Mouse (Mus musculus): Measurements from ENCODE around the gene Olfr98.

DNA sequence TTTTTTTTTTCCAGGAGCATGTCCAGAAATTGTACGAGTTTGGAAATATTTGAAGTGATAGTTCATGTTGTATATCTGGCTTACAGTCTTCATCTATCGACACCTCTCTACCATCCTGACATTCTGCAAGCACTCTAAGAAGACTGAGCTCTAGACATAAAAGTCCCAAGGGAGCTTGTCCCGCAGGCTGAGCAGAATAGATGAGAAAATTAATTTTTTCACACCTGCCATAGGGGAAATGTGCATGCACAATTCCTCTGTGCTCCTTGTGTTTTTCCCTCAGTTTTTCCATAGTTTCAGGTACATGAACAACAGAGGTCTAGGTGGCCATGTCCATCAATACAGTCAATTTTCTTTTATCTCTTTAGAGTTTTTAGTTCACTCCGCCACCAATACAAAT lies 40.7 kb upstream of the Olfr98 start, which contains the start of gene Olfr101:
- TF ChIP-seq GATA1 (IDR thresholded peaks at IDR 0.05; ENCODE audit: low read length) (no peak), TAL1 (IDR thresholded peaks at IDR 0.05; ENCODE audit: low read length) (no peak)
